Mouse (Mus musculus): ENCODE data around the gene Nrn1l. TPM values are rescaled to one million over a fixed set of nuclear protein-coding genes. Genes with fewer than 3 reads are reported as not detected.
A peak's percentile ranks its signal among the peaks of the same experiment; 100 is the strongest.

Gene Nrn1l
- polyA plus RNA-seq, 1 experiment from 2014 or later, result not detected

DNA sequence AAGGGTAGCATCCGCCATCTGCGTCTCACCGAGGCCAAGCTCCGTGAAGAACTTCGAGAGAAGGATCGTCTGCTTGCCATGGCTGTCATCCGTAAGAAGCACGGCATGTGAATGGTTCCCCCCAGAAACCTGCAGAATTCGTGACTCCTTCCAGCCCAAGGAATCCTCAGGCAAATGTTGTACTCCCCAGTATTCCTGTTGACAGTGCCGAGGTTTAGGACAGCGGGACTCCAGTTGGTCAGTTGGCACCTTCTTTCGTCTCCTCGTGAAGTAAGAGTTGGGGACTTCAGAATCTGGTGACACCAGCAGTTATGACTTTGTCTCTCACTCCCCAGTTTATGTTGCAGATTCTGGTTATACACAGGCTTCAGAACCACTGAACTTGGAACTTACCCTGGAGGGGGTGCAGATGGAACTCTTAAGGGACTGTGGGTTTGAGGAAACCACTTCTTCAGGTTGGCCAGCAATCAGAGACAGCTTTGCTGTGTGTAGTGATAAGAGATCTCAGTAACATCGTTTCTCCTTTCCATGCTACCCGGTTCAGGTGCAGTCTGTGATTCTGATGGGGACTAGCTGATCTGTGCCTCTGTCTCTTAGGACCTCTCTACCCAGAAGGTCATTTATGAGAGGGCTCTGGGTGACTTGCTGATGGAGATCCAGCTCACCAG, 37.1 kb upstream of the Nrn1l start:
- Histone ChIP-seq H3K9me3 (replicated peaks) (no peaks in the 10 kb centered on the region), H3K36me3 (replicated peaks) (peaks cover 12% of the 10 kb centered on the region), H3K4me2 (peak overlapping the region; percentile 98), H3K9ac (peak overlapping the region; percentile 92), H3K4me1 (replicated peaks) (peaks cover 68% of the 10 kb centered on the region), H3K4me3 (replicated peaks) (peak overlapping the region; percentile 90), H3K27me3 (no peaks in the 10 kb centered on the region), H3K27ac (replicated peaks) (peak overlapping the region; percentile 89)
- WGBS (ENCODE audit: insufficient replicate concordance), result 15% methylated on average over 15 of the region's 15 CpGs
- ATAC-seq (ENCODE audit: insufficient read depth), result no peak

DNA sequence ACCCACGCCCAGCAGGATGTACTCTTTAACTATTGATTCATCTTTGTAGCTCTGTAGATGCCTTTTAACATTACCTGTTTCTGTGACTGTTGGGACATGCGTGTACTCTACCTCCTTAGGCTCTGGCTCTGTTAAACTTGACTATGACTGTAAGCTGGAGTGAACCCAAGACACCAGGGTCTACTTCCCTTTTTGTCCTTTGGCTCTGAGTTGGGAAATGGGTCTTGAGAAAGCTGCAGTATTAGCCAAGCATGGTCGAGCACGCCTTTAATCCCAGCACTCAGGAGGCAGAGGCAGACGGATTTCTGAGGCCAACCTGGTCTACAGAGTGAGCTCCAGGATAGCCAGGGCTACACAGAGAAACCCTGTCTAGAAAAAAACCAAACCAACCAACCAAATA, 34.9 kb upstream of the Nrn1l start:
- no peak overlapping the region for H3K9ac ChIP-seq
- no peaks in the 10 kb centered on the region for H3K9me3 ChIP-seq (replicated peaks)
- no peak for ATAC-seq (ENCODE audit: insufficient read depth)
- H3K36me3 ChIP-seq (replicated peaks), result peaks cover 12% of the 10 kb centered on the region
- H3K27me3 ChIP-seq, result no peaks in the 10 kb centered on the region
- peak overlapping the region; percentile 98; the same call in 1 of the 2 replicates for H3K4me2 ChIP-seq
- WGBS (ENCODE audit: insufficient replicate concordance), result 54% methylated on average over 5 of the region's 5 CpGs
- peak overlapping the region; percentile 97 for H3K27ac ChIP-seq (replicated peaks)
- peaks cover 80% of the 10 kb centered on the region for H3K4me1 ChIP-seq (replicated peaks)
- peak overlapping the region; percentile 88; the same call in 1 of the 2 replicates for H3K4me3 ChIP-seq (replicated peaks)

DNA sequence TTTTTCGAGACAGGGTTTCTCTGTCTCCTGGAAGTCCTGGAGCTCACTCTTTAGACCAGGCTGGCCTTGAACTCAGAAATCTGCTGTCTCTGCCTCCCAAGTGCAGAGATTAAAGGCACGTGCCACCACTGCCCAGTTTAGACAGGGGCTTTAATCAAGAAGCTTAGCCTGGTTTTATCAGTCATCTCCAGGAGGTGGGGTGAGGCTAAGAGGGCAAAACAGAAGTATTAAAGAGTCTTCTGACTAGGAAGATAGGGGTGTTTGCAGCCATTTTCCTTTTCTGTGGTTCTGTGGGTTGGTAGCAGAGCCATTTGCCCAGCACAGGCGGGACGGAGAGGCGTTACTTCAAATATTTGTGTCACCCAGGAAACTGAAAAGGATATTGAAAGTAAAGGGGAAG, 34.1 kb upstream of the Nrn1l start:
- peak overlapping the region; percentile 88 for H3K4me3 ChIP-seq (replicated peaks)
- no peak for ATAC-seq (ENCODE audit: insufficient read depth)
- peaks cover 15% of the 10 kb centered on the region for H3K36me3 ChIP-seq (replicated peaks)
- 9% methylated on average over 5 of the region's 5 CpGs for WGBS (ENCODE audit: insufficient replicate concordance)
- H3K27ac ChIP-seq (replicated peaks), result peak overlapping the region; percentile 97
- no peaks in the 10 kb centered on the region for H3K9me3 ChIP-seq (replicated peaks)
- H3K27me3 ChIP-seq, result no peaks in the 10 kb centered on the region
- peak overlapping the region; percentile 98 for H3K4me2 ChIP-seq
- H3K9ac ChIP-seq, result peak overlapping the region; percentile 86
- peaks cover 87% of the 10 kb centered on the region for H3K4me1 ChIP-seq (replicated peaks)

DNA sequence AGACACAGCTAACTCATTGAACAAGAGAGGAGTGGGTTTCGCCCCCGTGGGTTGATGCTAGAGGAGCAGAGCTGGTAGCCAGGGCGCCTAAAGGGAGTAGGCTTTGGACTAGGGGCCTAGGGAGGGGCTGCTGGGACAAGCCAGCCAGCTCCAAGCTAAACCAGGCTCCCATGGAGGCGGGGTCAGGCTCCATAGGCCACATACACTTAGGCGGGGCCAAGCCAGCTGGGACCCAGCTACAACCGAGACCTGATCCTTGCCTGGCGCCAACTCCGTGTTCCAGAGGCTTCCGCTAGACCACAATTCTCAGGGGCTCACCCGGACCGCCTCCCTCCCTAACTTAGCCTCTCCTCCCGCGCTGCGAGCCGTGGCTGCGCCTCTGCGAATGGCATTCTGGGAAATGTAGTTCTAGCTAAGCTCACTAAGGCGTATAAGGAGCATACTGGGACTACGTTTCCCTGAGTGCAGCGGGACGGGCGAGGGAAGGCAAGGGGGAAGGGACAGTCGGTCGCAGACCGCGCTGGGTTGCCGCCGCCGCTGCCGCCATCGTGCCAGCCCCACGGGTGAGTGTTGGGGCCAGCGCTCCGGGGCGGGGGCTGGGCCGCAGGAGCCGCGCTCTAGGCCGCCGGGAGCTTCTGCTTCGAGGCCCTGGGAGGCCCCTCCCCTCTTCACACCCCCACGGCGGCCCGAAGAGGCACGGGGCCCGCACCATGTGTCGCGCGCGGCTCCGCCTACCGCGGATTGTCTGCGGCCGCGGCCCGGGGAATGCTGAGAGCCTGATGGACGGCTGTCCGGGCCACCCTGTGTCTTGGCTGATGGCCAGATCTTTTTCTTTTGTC, 33.0 kb upstream of the Nrn1l start, which contains the start of gene Nutf2:
Nutf2 (plus strand) TSS at position 438 of the 839 bp plus-strand sequence.
- H3K27ac ChIP-seq (replicated peaks), result peak within 1 kb of the TSS; percentile 97
- peaks cover 22% of the 10 kb centered on the region for H3K36me3 ChIP-seq (replicated peaks)
- peaks cover 90% of the 10 kb centered on the region for H3K4me1 ChIP-seq (replicated peaks)
- peak; percentile 94 for ATAC-seq (ENCODE audit: insufficient read depth)
- H3K4me2 ChIP-seq, result peak within 1 kb of the TSS; percentile 98
- WGBS (ENCODE audit: insufficient replicate concordance), result under 1% methylated on average over 59 of the region's 59 CpGs
- no peaks in the 10 kb centered on the region for H3K27me3 ChIP-seq
- H3K4me3 ChIP-seq (replicated peaks), result peak within 1 kb of the TSS; percentile 88
- H3K9ac ChIP-seq, result peak within 1 kb of the TSS; percentile 86
- H3K9me3 ChIP-seq (replicated peaks), result no peaks in the 10 kb centered on the region

DNA sequence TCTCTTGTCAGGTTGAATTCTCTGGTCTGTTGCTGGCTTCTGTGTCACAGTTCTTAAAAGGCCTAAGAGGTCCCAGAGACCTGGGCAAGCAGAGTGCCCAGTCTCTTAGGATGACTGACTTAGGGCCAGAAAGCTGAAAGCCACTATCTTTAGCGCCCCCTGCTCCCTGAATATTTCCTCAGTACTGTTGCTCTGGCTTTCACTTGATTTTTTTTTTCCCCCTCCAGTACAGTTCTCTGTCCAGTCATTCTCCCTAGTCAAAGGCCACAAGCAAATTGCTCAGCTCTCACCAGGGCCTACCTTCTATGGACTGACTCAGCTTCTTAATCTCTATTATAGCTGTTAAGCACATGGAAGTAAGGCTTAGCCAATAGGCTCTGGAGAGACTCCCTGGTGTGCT, 31.4 kb upstream of the Nrn1l start:
- peaks cover 90% of the 10 kb centered on the region for H3K4me1 ChIP-seq (replicated peaks)
- H3K27me3 ChIP-seq, result no peaks in the 10 kb centered on the region
- peak overlapping the region; percentile 98 for H3K4me2 ChIP-seq
- ATAC-seq (ENCODE audit: insufficient read depth), result no peak
- peak overlapping the region; percentile 88 for H3K4me3 ChIP-seq (replicated peaks)
- 0% methylated on average over 1 of the region's 1 CpGs for WGBS (ENCODE audit: insufficient replicate concordance)
- peak overlapping the region; percentile 97 for H3K27ac ChIP-seq (replicated peaks)
- H3K9me3 ChIP-seq (replicated peaks), result no peaks in the 10 kb centered on the region
- peaks cover 38% of the 10 kb centered on the region for H3K36me3 ChIP-seq (replicated peaks)
- peak overlapping the region; percentile 86 for H3K9ac ChIP-seq

DNA sequence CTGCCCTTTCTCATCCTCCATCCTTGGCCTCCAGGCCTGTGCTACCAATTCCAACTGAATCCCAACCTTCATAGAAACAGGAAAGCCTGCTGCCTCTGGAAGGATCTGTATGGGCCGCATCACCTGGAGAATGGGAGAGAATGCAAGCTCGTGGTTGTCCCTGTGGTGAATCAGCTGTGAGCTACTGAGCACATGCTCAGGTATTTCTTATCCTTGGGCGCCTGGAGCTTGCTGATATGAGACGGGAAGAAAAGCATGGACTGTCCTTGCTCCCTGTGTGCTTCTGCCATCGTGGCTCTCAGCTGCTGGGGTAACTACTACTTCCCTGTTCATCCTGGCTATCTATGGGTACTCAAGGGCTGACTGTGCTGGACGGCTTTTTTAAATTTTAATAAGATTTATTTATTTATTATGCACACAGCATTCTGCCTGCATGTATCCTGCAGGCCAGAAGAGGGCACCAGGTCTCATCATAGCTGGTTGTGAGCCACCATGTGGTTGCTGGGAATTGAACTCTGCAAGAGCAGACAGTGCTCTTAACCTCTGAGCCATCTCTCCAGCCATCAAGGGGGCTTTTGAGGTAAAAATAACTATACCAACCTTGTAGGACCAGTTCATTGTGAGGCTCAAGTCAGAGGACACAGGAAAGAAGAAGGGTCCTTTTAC, 26.9 kb upstream of the Nrn1l start:
- Histone ChIP-seq H3K4me2 (no peak overlapping the region), H3K9me3 (replicated peaks) (no peaks in the 10 kb centered on the region), H3K4me1 (replicated peaks) (peaks cover 67% of the 10 kb centered on the region), H3K27ac (replicated peaks) (peak overlapping the region; percentile 46; the same call in 1 of the 2 replicates), H3K36me3 (replicated peaks) (peaks cover 70% of the 10 kb centered on the region), H3K9ac (no peak overlapping the region), H3K4me3 (replicated peaks) (no peak overlapping the region), H3K27me3 (no peaks in the 10 kb centered on the region)
- WGBS (ENCODE audit: insufficient replicate concordance), result 34% methylated on average over 6 of the region's 6 CpGs
- ATAC-seq (ENCODE audit: insufficient read depth), result 0 out of 2 replicates have a peak, but pooled peaks have one; percentile 3

DNA sequence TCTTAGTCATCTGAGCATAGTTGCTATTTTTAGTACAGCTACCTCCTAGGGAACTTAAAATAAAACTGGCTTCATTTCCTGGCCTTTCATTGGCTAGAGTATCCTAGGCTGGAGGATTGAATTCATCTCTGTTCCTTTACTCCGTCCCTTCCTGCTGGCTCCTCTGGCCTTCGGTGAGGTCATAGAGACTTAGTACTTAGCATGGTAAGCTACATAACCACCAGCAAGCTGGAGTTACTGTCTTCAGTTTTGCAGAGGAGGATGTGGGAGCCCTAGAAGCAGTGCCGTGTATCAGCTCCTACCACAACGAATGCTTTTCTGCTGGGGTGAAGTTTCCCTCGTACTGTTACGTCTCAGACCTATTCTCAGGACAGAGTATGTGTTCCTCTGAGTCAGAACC, 19.1 kb upstream of the Nrn1l start:
- H3K4me1 ChIP-seq (replicated peaks), result peaks cover 14% of the 10 kb centered on the region; the same call in 1 of the 2 replicates
- no peak overlapping the region for H3K9ac ChIP-seq
- H3K4me2 ChIP-seq, result no peak overlapping the region
- 88% methylated on average over 6 of the region's 6 CpGs for WGBS (ENCODE audit: insufficient replicate concordance)
- H3K36me3 ChIP-seq (replicated peaks), result peaks cover 92% of the 10 kb centered on the region
- H3K27me3 ChIP-seq, result no peaks in the 10 kb centered on the region
- no peak overlapping the region for H3K27ac ChIP-seq (replicated peaks)
- no peak for ATAC-seq (ENCODE audit: insufficient read depth)
- no peaks in the 10 kb centered on the region for H3K9me3 ChIP-seq (replicated peaks)
- H3K4me3 ChIP-seq (replicated peaks), result no peak overlapping the region

DNA sequence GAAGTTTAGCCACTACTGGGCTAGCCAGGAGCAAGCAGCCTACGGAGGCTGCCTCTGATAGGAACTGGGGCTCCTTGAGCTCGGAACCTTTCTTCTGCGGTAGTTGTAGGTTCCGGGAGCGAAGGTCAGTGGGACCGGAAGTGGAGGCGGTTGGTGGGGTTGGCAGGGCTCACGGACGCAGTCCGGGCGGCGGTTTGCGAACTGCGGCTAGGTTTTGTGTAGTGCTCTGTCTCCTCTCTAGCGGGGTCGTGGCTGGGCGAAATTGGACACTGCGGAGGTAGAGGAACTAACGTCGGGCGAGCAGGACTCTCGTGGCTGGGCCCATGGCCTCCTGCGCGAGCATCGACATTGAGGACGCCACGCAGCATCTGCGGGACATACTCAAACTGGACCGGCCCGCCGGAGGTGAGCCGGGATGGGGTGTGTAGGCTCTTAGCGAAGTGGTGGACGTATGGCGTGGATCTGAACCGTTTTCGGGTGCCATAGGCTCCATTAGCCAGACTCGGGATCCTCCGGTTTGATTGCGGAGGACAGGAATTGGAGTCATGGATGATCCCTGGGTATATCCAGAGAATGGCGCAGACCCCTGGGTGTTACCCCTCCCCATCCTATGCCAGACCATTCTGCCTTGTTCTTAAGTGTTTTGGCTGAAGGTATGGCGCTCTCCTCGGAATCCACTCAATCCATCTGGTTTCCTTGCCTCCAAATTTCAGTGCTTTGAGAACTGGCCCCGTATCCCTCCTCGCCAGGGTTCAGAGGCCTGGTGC, 12.4 kb upstream of the Nrn1l start, which contains the start of gene Edc4:
Edc4 (plus strand) TSS at position 128 of the 767 bp plus-strand sequence.
- H3K36me3 ChIP-seq (replicated peaks), result peaks cover 57% of the 10 kb centered on the region

DNA sequence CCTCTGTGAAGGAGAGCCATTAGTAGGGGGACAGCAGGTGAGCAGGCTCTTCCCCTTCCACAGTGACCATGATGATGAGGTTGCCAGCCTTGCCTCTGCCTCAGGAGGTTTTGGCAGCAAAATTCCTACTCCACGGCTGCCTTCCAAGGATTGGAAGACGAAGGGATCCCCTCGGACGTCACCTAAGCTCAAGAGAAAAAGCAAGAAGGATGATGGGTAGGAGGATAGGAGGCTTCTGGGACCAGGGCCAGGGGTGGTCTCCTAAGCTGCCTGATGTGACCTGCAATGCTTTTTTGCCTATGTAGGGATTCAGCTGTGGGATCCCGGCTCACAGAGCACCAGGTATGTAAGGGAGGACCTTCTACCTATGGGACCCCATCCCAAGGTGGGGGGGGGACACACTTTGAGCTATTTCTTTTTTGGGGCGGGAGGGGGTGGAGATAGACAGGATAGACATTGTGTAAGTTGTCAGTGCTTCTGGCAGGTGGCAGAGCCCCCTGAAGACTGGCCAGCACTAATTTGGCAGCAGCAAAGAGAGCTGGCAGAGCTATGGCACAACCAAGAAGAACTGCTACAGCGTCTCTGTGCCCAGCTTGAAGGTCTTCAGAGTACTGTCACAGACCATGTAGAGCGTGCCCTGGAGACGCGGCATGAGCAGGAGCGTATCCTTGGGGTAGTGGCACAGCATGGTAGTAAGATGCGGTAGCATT, 3.5 kb upstream of the Nrn1l start:
- Histone ChIP-seq H3K9ac (no peak overlapping the region), H3K36me3 (replicated peaks) (peaks cover 91% of the 10 kb centered on the region), H3K4me2 (no peak overlapping the region), H3K27me3 (no peaks in the 10 kb centered on the region), H3K27ac (replicated peaks) (no peak overlapping the region), H3K9me3 (replicated peaks) (no peaks in the 10 kb centered on the region), H3K4me1 (replicated peaks) (0 out of 2 replicates have a peak, but pooled peaks cover 3% of the 10 kb centered on the region), H3K4me3 (replicated peaks) (no peak overlapping the region)
- ATAC-seq (ENCODE audit: insufficient read depth), result no peak
- 91% methylated on average over 12 of the region's 12 CpGs for WGBS (ENCODE audit: insufficient replicate concordance)

More for the DNA sequence above, 12.4 kb upstream of the Nrn1l start, which contains the start of gene Edc4:
- ATAC-seq (ENCODE audit: insufficient read depth), result peak; percentile 78
- Histone ChIP-seq H3K27me3 (no peaks in the 10 kb centered on the region), H3K9me3 (replicated peaks) (no peaks in the 10 kb centered on the region), H3K4me2 (peak within 1 kb of the TSS; percentile 79), H3K4me1 (replicated peaks) (peaks cover 30% of the 10 kb centered on the region), H3K27ac (replicated peaks) (peak within 1 kb of the TSS; percentile 67), H3K9ac (peak within 1 kb of the TSS; percentile 82), H3K4me3 (replicated peaks) (peak within 1 kb of the TSS; percentile 76)
- WGBS (ENCODE audit: insufficient replicate concordance), result under 1% methylated on average over 45 of the region's 45 CpGs

DNA sequence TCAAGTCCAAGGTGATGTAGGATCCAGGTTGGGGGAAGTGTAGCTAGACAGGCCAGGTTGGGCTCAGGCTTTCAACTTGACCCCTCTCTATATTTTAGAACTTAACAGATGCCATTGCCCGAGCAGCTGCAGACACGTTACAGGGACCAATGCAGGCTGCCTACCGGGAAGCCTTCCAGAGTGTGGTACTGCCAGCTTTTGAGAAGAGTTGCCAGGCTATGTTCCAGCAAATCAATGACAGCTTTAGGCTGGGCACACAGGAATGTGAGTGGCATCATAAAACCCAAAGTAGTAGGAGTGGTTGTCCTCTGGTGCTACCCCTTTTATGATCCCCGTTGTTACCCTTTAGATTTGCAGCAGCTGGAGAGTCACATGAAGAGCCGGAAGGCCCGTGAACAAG, 2.5 kb upstream of the Nrn1l start:
- Histone ChIP-seq H3K4me3 (replicated peaks) (no peak overlapping the region), H3K27me3 (no peaks in the 10 kb centered on the region), H3K36me3 (replicated peaks) (peaks cover 83% of the 10 kb centered on the region), H3K9me3 (replicated peaks) (no peaks in the 10 kb centered on the region), H3K27ac (replicated peaks) (no peak overlapping the region), H3K4me2 (no peak overlapping the region), H3K9ac (no peak overlapping the region), H3K4me1 (replicated peaks) (0 out of 2 replicates have a peak, but pooled peaks cover 3% of the 10 kb centered on the region)
- no peak for ATAC-seq (ENCODE audit: insufficient read depth)
- 81% methylated on average over 6 of the region's 6 CpGs for WGBS (ENCODE audit: insufficient replicate concordance)
